Comparison of ENCODE assay signal across 26 mouse cellular contexts in the genomic region with DNA sequence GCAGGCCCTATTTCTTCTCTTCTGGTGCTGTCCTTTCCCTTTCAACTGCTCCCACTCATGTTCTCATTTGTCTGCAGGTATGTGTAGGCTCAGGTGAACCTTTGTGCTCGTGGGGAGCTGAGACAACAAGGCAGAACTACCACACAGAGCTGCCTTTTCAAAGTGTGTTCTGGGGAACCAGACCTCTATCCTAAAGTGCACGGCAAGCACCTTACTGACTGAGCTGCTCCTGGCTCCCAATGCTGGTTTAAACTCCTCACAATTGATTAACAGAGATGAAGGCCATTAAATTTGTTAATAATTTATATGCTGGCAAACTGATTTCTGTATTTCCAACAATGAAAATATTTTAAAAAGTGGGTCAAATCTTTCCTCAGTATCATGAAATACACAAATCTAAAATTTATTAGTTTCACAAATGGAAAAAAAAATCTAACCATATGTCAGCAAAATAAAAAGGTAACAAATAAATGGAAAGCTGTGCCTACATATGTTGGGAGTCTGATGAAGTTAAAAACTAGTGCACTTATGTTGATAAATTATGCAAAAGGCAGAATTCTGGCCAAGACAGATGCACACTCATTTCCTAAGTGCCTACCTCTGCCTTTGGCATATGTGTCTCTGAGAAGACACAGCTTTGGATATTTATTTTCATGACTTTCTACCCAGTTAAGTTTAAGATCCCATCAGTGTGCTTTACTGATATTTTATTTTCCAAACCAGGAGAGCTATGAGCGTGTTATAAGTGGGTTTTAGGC. TPM values are rescaled to one million over a fixed set of nuclear protein-coding genes. Genes with fewer than 3 reads are reported as not detected.
DNase-seq lines count a peak whose midpoint lies in the region; ATAC-seq and TF ChIP-seq lines count a peak whose summit lies in the region.
"Had no signal": no experiment of that assay in that cellular context is flagged by ENCODE, and none has a peak within 500 bp of the region (broad histone marks: within the 10 kb centered on the region; RNA-seq: fewer than 3 reads in every experiment).

No protein-coding gene starts in this region.

- peaks cover 44% of the 10 kb centered on the region for H3K36me3 ChIP-seq in forebrain, embryonic 14.5 days (ENCODE audit: control insufficient read depth, insufficient read depth, low read length)
- H3K36me3 ChIP-seq in forebrain, embryonic 11.5 days (ENCODE audit: control insufficient read depth, insufficient read depth, low read length) = peaks cover 2% of the 10 kb centered on the region; the same call in 1 of the 2 replicates
- peaks cover 2% of the 10 kb centered on the region for H3K36me3 ChIP-seq in kidney, adult 2 months (ENCODE audit: control insufficient read depth, insufficient read depth, low read length)
- peaks cover under 1% of the 10 kb centered on the region; the same call in 1 of the 2 replicates for H3K36me3 ChIP-seq in midbrain, embryonic 11.5 days (ENCODE audit: control insufficient read depth, insufficient read depth, low read length)
- peaks cover 47% of the 10 kb centered on the region for H3K36me3 ChIP-seq in midbrain, embryonic 14.5 days (ENCODE audit: control insufficient read depth, insufficient read depth, low read length)

- no peak for TF ChIP-seq POLR2A in kidney, adult 2 months (IDR thresholded peaks at IDR 0.05; ENCODE audit: low read depth, low read length)

- H3K27ac ChIP-seq in forebrain, embryonic 14.5 days (ENCODE audit: low read depth, low read length) = no peak overlapping the region
- no peak overlapping the region for H3K27ac ChIP-seq in forebrain, embryonic 11.5 days (ENCODE audit: low read depth, low read length)
- H3K27ac ChIP-seq in kidney, adult 2 months (ENCODE audit: insufficient read depth, low read depth, low read length) = peak overlapping the region; percentile 51
- no peak overlapping the region for H3K27ac ChIP-seq in midbrain, embryonic 11.5 days (ENCODE audit: low read depth, low read length)
- H3K27ac ChIP-seq in midbrain, embryonic 14.5 days (replicated peaks; ENCODE audit: low read depth, low read length) = no peak overlapping the region
- H3K27ac ChIP-seq: heart, embryonic 13.5 days; hindbrain, embryonic 12.5 days; limb, embryonic 10.5 days; liver, embryonic 15.5 days; lung, embryonic 15.5 days; midbrain, embryonic 15.5 days; neural tube, embryonic 12.5 days had no signal

- 90% methylated on average over 3 of the region's 3 CpGs for whole genome bisulfite sequencing in forebrain, embryonic 14.5 days
- 90% methylated on average over 3 of the region's 3 CpGs for WGBS in forebrain, embryonic 11.5 days
- 60% methylated on average over 3 of the region's 3 CpGs for WGBS in kidney, adult 2 months
- 92% methylated on average over 3 of the region's 3 CpGs for WGBS in midbrain, embryonic 11.5 days
- WGBS in midbrain, embryonic 14.5 days = 94% methylated on average over 3 of the region's 3 CpGs

- no peaks in the 10 kb centered on the region for H3K4me1 ChIP-seq in forebrain, embryonic 14.5 days (ENCODE audit: control insufficient read depth, insufficient read depth, low read length)
- H3K4me1 ChIP-seq in forebrain, embryonic 11.5 days (replicated peaks; ENCODE audit: control insufficient read depth, insufficient read depth, low read length) = no peaks in the 10 kb centered on the region
- peaks cover 4% of the 10 kb centered on the region; the same call in 1 of the 2 replicates for H3K4me1 ChIP-seq in kidney, adult 2 months (ENCODE audit: control insufficient read depth, insufficient read depth, low read length)
- no peaks in the 10 kb centered on the region for H3K4me1 ChIP-seq in midbrain, embryonic 11.5 days (ENCODE audit: control insufficient read depth, insufficient read depth, low read length)
- no peaks in the 10 kb centered on the region for H3K4me1 ChIP-seq in midbrain, embryonic 14.5 days (ENCODE audit: control insufficient read depth, insufficient read depth, low read length)
- H3K4me1 ChIP-seq: heart, embryonic 13.5 days; hindbrain, embryonic 12.5 days; limb, embryonic 10.5 days; liver, embryonic 15.5 days; lung, embryonic 15.5 days; midbrain, embryonic 15.5 days; neural tube, embryonic 12.5 days had no signal

- TF ChIP-seq CTCF in kidney, adult 2 months (conservative IDR thresholded peaks at IDR 0.05; ENCODE audit: insufficient read depth, insufficient read length, low read depth, low read length) = no peak

- H3K4me2 ChIP-seq in forebrain, embryonic 14.5 days (ENCODE audit: low read length) = no peak overlapping the region
- H3K4me2 ChIP-seq in forebrain, embryonic 11.5 days (ENCODE audit: low read depth, low read length, severe bottlenecking) = no peak overlapping the region
- H3K4me2 ChIP-seq in midbrain, embryonic 11.5 days = no peak overlapping the region
- no peak overlapping the region for H3K4me2 ChIP-seq in midbrain, embryonic 14.5 days (ENCODE audit: low read length)
- H3K4me2 ChIP-seq: heart, embryonic 13.5 days; hindbrain, embryonic 12.5 days; liver, embryonic 15.5 days; lung, embryonic 15.5 days; midbrain, embryonic 15.5 days; neural tube, embryonic 12.5 days had no signal

- no peak overlapping the region for H3K9ac ChIP-seq in forebrain, embryonic 14.5 days (ENCODE audit: low read length)
- no peak overlapping the region for H3K9ac ChIP-seq in forebrain, embryonic 11.5 days (ENCODE audit: low read length)
- H3K9ac ChIP-seq in midbrain, embryonic 11.5 days (ENCODE audit: low read length) = no peak overlapping the region
- H3K9ac ChIP-seq in midbrain, embryonic 14.5 days (replicated peaks; ENCODE audit: low read length) = no peak overlapping the region
- H3K9ac ChIP-seq: heart, embryonic 13.5 days; hindbrain, embryonic 12.5 days; liver, embryonic 15.5 days; lung, embryonic 15.5 days; midbrain, embryonic 15.5 days; neural tube, embryonic 12.5 days had no signal

- peak; percentile 52 for DNase-seq in forebrain, embryonic 14.5 days (ENCODE audit: low spot score)
- DNase-seq in forebrain, embryonic 11.5 days (ENCODE audit: low spot score) = no peak
- DNase-seq in kidney, adult 2 months = peak; percentile 82
- DNase-seq in kidney, postnatal 10 days = no peak
- DNase-seq in midbrain, embryonic 11.5 days (ENCODE audit: low spot score, missing footprints) = peak; percentile 14
- no peak for DNase-seq in midbrain, embryonic 14.5 days
- no peak for DNase-seq in testis, postnatal 14 days (ENCODE audit: low spot score)
- DNase-seq: adrenal gland, postnatal 14 days; cerebellum, adult 9-10 months; gastrocnemius, postnatal 14 days; heart, adult 18-20 months; heart, postnatal 14 days; liver; lung, postnatal 36 days; right cerebral cortex, postnatal 14 days; spleen, adult 18-20 months; thymus, postnatal 25 days had no signal

- no peak overlapping the region for H3K4me3 ChIP-seq in forebrain, embryonic 14.5 days (ENCODE audit: low read depth, low read length)
- H3K4me3 ChIP-seq in forebrain, embryonic 11.5 days (ENCODE audit: low read depth, low read length) = no peak overlapping the region
- H3K4me3 ChIP-seq in kidney, adult 2 months (ENCODE audit: insufficient read depth, low read depth, low read length) = no peak overlapping the region
- H3K4me3 ChIP-seq in midbrain, embryonic 11.5 days (ENCODE audit: low read depth, low read length) = no peak overlapping the region
- no peak overlapping the region for H3K4me3 ChIP-seq in midbrain, embryonic 14.5 days (replicated peaks; ENCODE audit: low read depth, low read length)
- H3K4me3 ChIP-seq: heart, embryonic 13.5 days; hindbrain, embryonic 12.5 days; limb, embryonic 10.5 days; liver, embryonic 15.5 days; lung, embryonic 15.5 days; megakaryocyte, embryonic 14.5 days; midbrain, embryonic 15.5 days; neural tube, embryonic 12.5 days had no signal

- no peaks in the 10 kb centered on the region for H3K9me3 ChIP-seq in forebrain, embryonic 14.5 days (replicated peaks; ENCODE audit: control insufficient read depth, low read length)
- no peaks in the 10 kb centered on the region for H3K9me3 ChIP-seq in forebrain, embryonic 11.5 days (ENCODE audit: control insufficient read depth, low read length)
- H3K9me3 ChIP-seq in midbrain, embryonic 11.5 days (ENCODE audit: control insufficient read depth, low read length) = no peaks in the 10 kb centered on the region
- no peaks in the 10 kb centered on the region for H3K9me3 ChIP-seq in midbrain, embryonic 14.5 days (ENCODE audit: control insufficient read depth, low read length)
- H3K9me3 ChIP-seq: heart, embryonic 13.5 days; hindbrain, embryonic 12.5 days; limb, embryonic 10.5 days; liver, embryonic 15.5 days; lung, embryonic 15.5 days; megakaryocyte, embryonic 14.5 days; midbrain, embryonic 15.5 days; neural tube, embryonic 12.5 days had no signal

- H3K27me3 ChIP-seq in forebrain, embryonic 14.5 days (replicated peaks; ENCODE audit: control insufficient read depth, insufficient read depth, low read length) = no peaks in the 10 kb centered on the region
- no peaks in the 10 kb centered on the region for H3K27me3 ChIP-seq in forebrain, embryonic 11.5 days (ENCODE audit: control insufficient read depth, insufficient read depth, low read length)
- H3K27me3 ChIP-seq in kidney, adult 2 months (replicated peaks; ENCODE audit: control insufficient read depth, insufficient read depth, low read length) = no peaks in the 10 kb centered on the region
- H3K27me3 ChIP-seq in midbrain, embryonic 11.5 days (ENCODE audit: control insufficient read depth, insufficient read depth, low read length) = no peaks in the 10 kb centered on the region
- no peaks in the 10 kb centered on the region for H3K27me3 ChIP-seq in midbrain, embryonic 14.5 days (ENCODE audit: control insufficient read depth, insufficient read depth, low read length)
- H3K27me3 ChIP-seq: heart, embryonic 13.5 days; hindbrain, embryonic 12.5 days; liver, embryonic 15.5 days; lung, embryonic 15.5 days; megakaryocyte, embryonic 14.5 days; midbrain, embryonic 15.5 days; neural tube, embryonic 12.5 days had no signal

- no peak; the same call in 1 of the 2 replicates for ATAC-seq in forebrain, embryonic 14.5 days
- ATAC-seq in forebrain, embryonic 11.5 days (replicated peaks; ENCODE audit: low FRiP score) = no peak
- ATAC-seq in midbrain, embryonic 11.5 days (ENCODE audit: low FRiP score) = no peak
- ATAC-seq in midbrain, embryonic 14.5 days (ENCODE audit: low FRiP score, low TSS enrichment) = no peak; the same call in 1 of the 2 replicates
- ATAC-seq: intestine, postnatal 0 days; midbrain, embryonic 15.5 days had no signal

RNA-seq across cellular contexts. Expression of gene Fbxl3, which starts 13.4 kb away (rescaled TPM):
- 26.9 and 28.1 TPM in 2 replicates for polyA plus RNA-seq in forebrain, embryonic 14.5 days (2014; fragmentation: Nextera tagmentation; extraction: Ambion mirVana)
- 23.6 and 27.2 TPM in 2 replicates for polyA plus RNA-seq in forebrain, embryonic 11.5 days (2014; fragmentation: Nextera tagmentation; extraction: Ambion mirVana)
- polyA plus RNA-seq in kidney, adult 2 months (2012; rRNA removed) = 83.0 and 90.5 TPM in 2 replicates
- 26.5 and 27.3 TPM in 2 replicates for polyA plus RNA-seq in midbrain, embryonic 11.5 days (2014; fragmentation: Nextera tagmentation; extraction: Ambion mirVana)
- polyA plus RNA-seq in midbrain, embryonic 14.5 days (2014; fragmentation: Nextera tagmentation; extraction: Ambion mirVana) = 30.4 and 36.2 TPM in 2 replicates

RNA-seq across cellular contexts. Expression of gene Cln5, which starts 42.8 kb away (rescaled TPM):
- polyA plus RNA-seq in forebrain, embryonic 14.5 days (2014; fragmentation: Nextera tagmentation; extraction: Ambion mirVana) = 11.2 and 11.4 TPM in 2 replicates
- polyA plus RNA-seq in forebrain, embryonic 11.5 days (2014; fragmentation: Nextera tagmentation; extraction: Ambion mirVana) = 23.1 and 25.6 TPM in 2 replicates
- 24.9 and 26.5 TPM in 2 replicates for polyA plus RNA-seq in kidney, adult 2 months (2012; rRNA removed)
- 27.1 and 30.4 TPM in 2 replicates for polyA plus RNA-seq in midbrain, embryonic 11.5 days (2014; fragmentation: Nextera tagmentation; extraction: Ambion mirVana)
- 9.0 and 13.3 TPM in 2 replicates for polyA plus RNA-seq in midbrain, embryonic 14.5 days (2014; fragmentation: Nextera tagmentation; extraction: Ambion mirVana)

Comparison
In these comparisons a context has a peak if more than half of its experiments do, and no peak if none do; other contexts are left out.
1. DNase-seq: peak in forebrain, embryonic 14.5 days (single experiment), kidney, adult 2 months (single experiment) and midbrain, embryonic 11.5 days (single experiment); none in forebrain, embryonic 11.5 days (single experiment), kidney, postnatal 10 days (single experiment), midbrain, embryonic 14.5 days (single experiment) and testis, postnatal 14 days (single experiment).